Mouse (Mus musculus): Measurements from ENCODE around the gene Klhl8. TPM values are rescaled to one million over a fixed set of nuclear protein-coding genes. Genes with fewer than 3 reads are reported as not detected.

The Klhl8 gene
- polyA plus RNA-seq, 1 experiment: 0.95 TPM

- TF ChIP-seq CTCF (IDR thresholded peaks at IDR 0.05; ENCODE audit: control insufficient read depth, insufficient read depth, low read length) (no peak), POLR2A (IDR thresholded peaks at IDR 0.05; ENCODE audit: borderline replicate concordance, control insufficient read depth, low read depth, low read length) (no peak)
- peaks cover 1% of the 10 kb centered on the region for H3K4me1 ChIP-seq (ENCODE audit: control insufficient read depth, insufficient read depth, low read length)
- 66% methylated on average over 5 of the region's 5 CpGs for WGBS
- H3K27ac ChIP-seq (ENCODE audit: control insufficient read depth, insufficient read depth, low read depth, low read length, poor library complexity): no peak overlapping the region
- H3K4me3 ChIP-seq (replicated peaks; ENCODE audit: control insufficient read depth, low read depth, low read length): no peak overlapping the region
Measured at GRCm38 (mm10) chr5:103922436-103922835, 11.4 kb upstream of the Klhl8 start.

DNA sequence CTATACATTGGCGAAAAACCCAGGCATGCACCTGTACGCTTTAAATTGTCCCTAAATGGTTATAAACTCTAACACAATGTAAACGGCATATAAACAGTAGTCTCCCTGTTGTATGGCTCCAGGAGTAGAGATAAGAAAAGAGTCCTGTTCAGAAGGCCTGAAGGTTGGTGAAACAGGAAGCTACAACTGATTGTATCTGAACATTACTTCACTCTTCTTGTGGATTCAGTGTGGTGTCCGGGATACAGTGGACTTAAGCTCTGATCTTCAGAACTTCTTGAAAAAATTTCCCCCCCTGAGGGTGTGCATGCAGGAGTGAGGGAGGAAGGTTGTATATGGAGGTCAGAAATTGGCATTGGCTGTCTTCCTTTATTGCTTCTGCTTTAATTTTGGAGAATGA lies 8.4 kb upstream of the Klhl8 start:
- TF ChIP-seq POLR2A (IDR thresholded peaks at IDR 0.05; ENCODE audit: borderline replicate concordance, control insufficient read depth, low read depth, low read length): no peak
- no peak for TF ChIP-seq CTCF (IDR thresholded peaks at IDR 0.05; ENCODE audit: control insufficient read depth, insufficient read depth, low read length)
- WGBS: 49% methylated on average over 4 of the region's 4 CpGs
- H3K4me1 ChIP-seq (ENCODE audit: control insufficient read depth, insufficient read depth, low read length): peaks cover 1% of the 10 kb centered on the region
- H3K27ac ChIP-seq (ENCODE audit: control insufficient read depth, insufficient read depth, low read depth, low read length, poor library complexity): no peak overlapping the region
- no peak overlapping the region for H3K4me3 ChIP-seq (replicated peaks; ENCODE audit: control insufficient read depth, low read depth, low read length)

DNA sequence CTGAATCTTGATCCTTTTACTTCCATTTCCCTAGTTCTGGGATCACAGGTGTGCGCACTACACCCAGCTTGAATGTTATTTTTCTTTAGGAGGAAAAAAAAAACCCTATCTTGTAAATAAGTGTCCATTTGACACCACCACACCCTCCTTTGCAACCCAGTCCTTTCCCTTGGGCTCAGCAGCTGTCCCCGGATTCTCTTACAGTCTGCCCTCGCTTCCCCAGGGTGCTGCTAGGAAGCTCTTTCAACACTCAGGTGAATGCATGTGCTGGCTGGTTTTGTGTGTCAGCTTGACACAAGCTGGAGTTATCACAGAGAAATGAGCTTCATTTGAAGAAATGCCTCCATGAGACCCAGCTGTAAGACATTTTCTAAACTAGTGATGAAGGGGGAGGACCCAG lies 7.2 kb upstream of the Klhl8 start:
- 81% methylated on average over 3 of the region's 3 CpGs for WGBS
- H3K4me1 ChIP-seq (ENCODE audit: control insufficient read depth, insufficient read depth, low read length): peaks cover 1% of the 10 kb centered on the region
- no peak overlapping the region for H3K27ac ChIP-seq (ENCODE audit: control insufficient read depth, insufficient read depth, low read depth, low read length, poor library complexity)
- TF ChIP-seq POLR2A (IDR thresholded peaks at IDR 0.05; ENCODE audit: borderline replicate concordance, control insufficient read depth, low read depth, low read length) (no peak), CTCF (IDR thresholded peaks at IDR 0.05; ENCODE audit: control insufficient read depth, insufficient read depth, low read length) (no peak)
- no peak overlapping the region for H3K4me3 ChIP-seq (replicated peaks; ENCODE audit: control insufficient read depth, low read depth, low read length)

GRCm38 (mm10) chr5:103917357-103917895 lies 6.4 kb upstream of the Klhl8 start:
- Histone ChIP-seq H3K27ac (ENCODE audit: control insufficient read depth, insufficient read depth, low read depth, low read length, poor library complexity) (no peak overlapping the region), H3K4me1 (ENCODE audit: control insufficient read depth, insufficient read depth, low read length) (no peaks in the 10 kb centered on the region), H3K4me3 (replicated peaks; ENCODE audit: control insufficient read depth, low read depth, low read length) (no peak overlapping the region)
- TF ChIP-seq CTCF (IDR thresholded peaks at IDR 0.05; ENCODE audit: control insufficient read depth, insufficient read depth, low read length): no peak
- TF ChIP-seq POLR2A (IDR thresholded peaks at IDR 0.05; ENCODE audit: borderline replicate concordance, control insufficient read depth, low read depth, low read length): no peak
- WGBS: 73% methylated on average over 8 of the region's 8 CpGs

DNA sequence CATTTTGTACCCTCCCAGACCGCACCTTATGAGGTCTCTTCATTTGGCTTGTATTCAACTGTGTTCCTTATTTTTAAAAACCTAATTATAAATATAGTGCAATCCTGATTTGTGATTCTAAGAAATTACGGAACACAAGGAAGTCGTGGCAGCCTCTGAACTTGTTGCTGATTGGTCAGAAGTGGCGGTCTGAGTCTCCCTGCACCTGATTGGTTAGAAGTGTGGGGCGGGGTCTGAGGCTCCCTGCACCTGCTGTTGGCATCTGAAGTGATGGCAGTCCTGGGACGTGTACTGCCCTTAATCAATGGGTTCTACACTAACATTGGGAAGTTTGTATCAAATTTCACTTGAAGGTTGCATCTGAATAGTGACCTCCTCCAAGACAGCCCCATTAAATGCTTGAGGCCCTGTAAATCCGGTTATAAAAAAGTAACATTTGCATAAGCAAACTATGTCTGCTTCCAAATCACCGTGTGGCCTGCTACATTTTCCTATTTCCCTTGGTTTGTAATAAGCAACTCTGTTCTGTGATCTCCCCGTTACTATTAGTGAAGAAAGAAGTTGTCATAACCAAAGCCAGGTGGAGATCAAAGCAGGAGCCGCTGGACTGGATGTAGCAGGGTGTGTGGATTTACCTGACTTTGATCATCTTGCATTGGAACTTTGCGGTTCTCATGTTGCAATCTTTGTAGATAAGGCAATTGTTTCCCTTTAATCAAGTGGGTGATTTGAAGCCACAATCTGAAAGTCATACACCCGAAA lies 5.7 kb upstream of the Klhl8 start:
- no peaks in the 10 kb centered on the region for H3K4me1 ChIP-seq (ENCODE audit: control insufficient read depth, insufficient read depth, low read length)
- no peak for TF ChIP-seq CTCF (IDR thresholded peaks at IDR 0.05; ENCODE audit: control insufficient read depth, insufficient read depth, low read length)
- TF ChIP-seq POLR2A (IDR thresholded peaks at IDR 0.05; ENCODE audit: borderline replicate concordance, control insufficient read depth, low read depth, low read length): no peak
- H3K27ac ChIP-seq (ENCODE audit: control insufficient read depth, insufficient read depth, low read depth, low read length, poor library complexity): no peak overlapping the region
- 74% methylated on average over 12 of the region's 12 CpGs for WGBS
- no peak overlapping the region for H3K4me3 ChIP-seq (replicated peaks; ENCODE audit: control insufficient read depth, low read depth, low read length)

- WGBS: 49% methylated on average over 11 of the region's 11 CpGs
- TF ChIP-seq POLR2A (IDR thresholded peaks at IDR 0.05; ENCODE audit: borderline replicate concordance, control insufficient read depth, low read depth, low read length) (no peak), CTCF (IDR thresholded peaks at IDR 0.05; ENCODE audit: control insufficient read depth, insufficient read depth, low read length) (no peak)
Measured at GRCm38 (mm10) chr5:103914335-103915226, 3.5 kb upstream of the Klhl8 start.

DNA sequence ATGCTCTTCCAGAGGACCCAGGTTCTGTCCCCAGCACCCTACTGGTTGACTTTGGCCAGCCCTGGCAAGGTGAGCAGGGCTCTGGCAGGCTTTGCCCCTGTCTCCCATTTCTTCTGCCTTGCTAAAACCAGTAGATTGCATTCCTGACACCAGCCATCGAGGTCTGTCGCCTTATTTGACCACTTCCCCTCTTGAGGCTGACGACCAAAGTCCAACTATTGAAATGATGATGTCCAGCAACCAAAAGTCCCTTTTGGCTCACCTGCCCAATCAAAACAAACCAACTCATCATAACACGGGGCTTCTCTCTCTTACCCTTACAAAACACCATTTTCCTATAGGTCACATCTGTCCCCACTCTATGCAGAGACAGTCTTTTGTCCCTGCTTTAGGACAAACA lies 2.1 kb upstream of the Klhl8 start:
- TF ChIP-seq POLR2A (IDR thresholded peaks at IDR 0.05; ENCODE audit: borderline replicate concordance, control insufficient read depth, low read depth, low read length) (no peak), CTCF (IDR thresholded peaks at IDR 0.05; ENCODE audit: control insufficient read depth, insufficient read depth, low read length) (no peak)
- 5% methylated on average over 4 of the region's 4 CpGs for WGBS
- Histone ChIP-seq H3K4me1 (ENCODE audit: control insufficient read depth, insufficient read depth, low read length) (no peaks in the 10 kb centered on the region; the same call in 1 of the 2 replicates), H3K27ac (ENCODE audit: control insufficient read depth, insufficient read depth, low read depth, low read length, poor library complexity) (no peak overlapping the region), H3K4me3 (replicated peaks; ENCODE audit: control insufficient read depth, low read depth, low read length) (no peak overlapping the region)

More at GRCm38 (mm10) chr5:103914335-103915226, 3.5 kb upstream of the Klhl8 start:
- H3K4me3 ChIP-seq (replicated peaks; ENCODE audit: control insufficient read depth, low read depth, low read length): no peak overlapping the region
- H3K27ac ChIP-seq (ENCODE audit: control insufficient read depth, insufficient read depth, low read depth, low read length, poor library complexity): no peak overlapping the region
- no peaks in the 10 kb centered on the region; the same call in 1 of the 2 replicates for H3K4me1 ChIP-seq (ENCODE audit: control insufficient read depth, insufficient read depth, low read length)

DNA sequence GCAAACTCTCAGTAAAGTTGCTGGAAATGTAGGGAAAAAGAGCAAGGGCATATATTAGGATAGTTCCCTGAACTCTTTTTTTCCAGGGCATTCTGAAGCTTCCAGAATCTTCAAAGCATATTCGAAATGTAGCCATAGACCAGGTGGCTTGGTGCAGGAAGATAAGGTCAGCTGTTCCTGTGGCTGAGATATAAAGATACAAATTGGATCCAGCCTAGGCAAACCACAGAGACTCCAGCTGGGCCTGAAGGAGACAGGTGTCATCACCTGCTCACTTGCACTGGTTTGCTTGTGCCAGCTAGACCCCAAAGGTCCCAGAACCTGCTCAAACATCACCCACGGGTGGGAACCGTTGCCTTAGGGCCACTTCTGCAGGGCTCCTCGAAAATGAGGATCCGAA lies 496 bp upstream of the Klhl8 start:
- Histone ChIP-seq H3K4me1 (ENCODE audit: control insufficient read depth, insufficient read depth, low read length) (no peaks in the 10 kb centered on the region; the same call in 1 of the 2 replicates), H3K27ac (ENCODE audit: control insufficient read depth, insufficient read depth, low read depth, low read length, poor library complexity) (no peak overlapping the region), H3K4me3 (replicated peaks; ENCODE audit: control insufficient read depth, low read depth, low read length) (no peak overlapping the region)
- TF ChIP-seq CTCF (IDR thresholded peaks at IDR 0.05; ENCODE audit: control insufficient read depth, insufficient read depth, low read length) (no peak), POLR2A (IDR thresholded peaks at IDR 0.05; ENCODE audit: borderline replicate concordance, control insufficient read depth, low read depth, low read length) (no peak)
- 65% methylated on average over 5 of the region's 5 CpGs for WGBS
